Comparison of ENCODE assay signal across 24 mouse cellular contexts in genomic region chr4:89382434-89382976, GRCm38 (mm10).
DNase-seq lines count a peak whose midpoint lies in the region; ATAC-seq lines count a peak whose summit lies in the region.
"Had no signal": no experiment of that assay in that cellular context is flagged by ENCODE, and none has a peak within 500 bp of the region (broad histone marks: within the 10 kb centered on the region; RNA-seq: fewer than 3 reads in every experiment).

No protein-coding gene starts in this region.

- H3K4me1 ChIP-seq in embryonic facial prominence, embryonic 14.5 days (ENCODE audit: control insufficient read depth, insufficient read depth, low read length), result no peaks in the 10 kb centered on the region
- no peaks in the 10 kb centered on the region for H3K4me1 ChIP-seq in embryonic facial prominence, embryonic 10.5 days
- no peaks in the 10 kb centered on the region for H3K4me1 ChIP-seq in intestine, embryonic 16.5 days (ENCODE audit: control insufficient read depth, insufficient read depth, low read length)
- H3K4me1 ChIP-seq: embryonic facial prominence, embryonic 15.5 days; hindbrain, embryonic 12.5 days; hindbrain, embryonic 15.5 days had no signal

- no peak overlapping the region for H3K4me3 ChIP-seq in embryonic facial prominence, embryonic 14.5 days (ENCODE audit: low read depth, low read length)
- no peak overlapping the region for H3K4me3 ChIP-seq in embryonic facial prominence, embryonic 10.5 days
- no peak overlapping the region for H3K4me3 ChIP-seq in intestine, embryonic 16.5 days (ENCODE audit: low read length)
- H3K4me3 ChIP-seq: embryonic facial prominence, embryonic 15.5 days; gastrocnemius, adult 2 months; heart, adult 2 months; hindbrain, embryonic 12.5 days; hindbrain, embryonic 15.5 days had no signal

- WGBS in embryonic facial prominence, embryonic 14.5 days, result 79% methylated on average over 4 of the region's 4 CpGs
- WGBS in embryonic facial prominence, embryonic 10.5 days, result 86% methylated on average over 4 of the region's 4 CpGs
- 58% methylated on average over 4 of the region's 4 CpGs for WGBS in intestine, embryonic 16.5 days

- no peaks in the 10 kb centered on the region for H3K9me3 ChIP-seq in embryonic facial prominence, embryonic 14.5 days (ENCODE audit: control insufficient read depth, low read length)
- no peaks in the 10 kb centered on the region for H3K9me3 ChIP-seq in embryonic facial prominence, embryonic 10.5 days
- H3K9me3 ChIP-seq in intestine, embryonic 16.5 days (ENCODE audit: control insufficient read depth, low read length), result no peaks in the 10 kb centered on the region
- H3K9me3 ChIP-seq: embryonic facial prominence, embryonic 15.5 days; hindbrain, embryonic 12.5 days; hindbrain, embryonic 15.5 days had no signal

- no peaks in the 10 kb centered on the region for H3K27me3 ChIP-seq in embryonic facial prominence, embryonic 14.5 days (replicated peaks; ENCODE audit: control insufficient read depth, insufficient read depth, low read length)
- H3K27me3 ChIP-seq in embryonic facial prominence, embryonic 10.5 days (replicated peaks; ENCODE audit: low read depth, poor library complexity, severe bottlenecking), result no peaks in the 10 kb centered on the region
- no peaks in the 10 kb centered on the region for H3K27me3 ChIP-seq in intestine, embryonic 16.5 days (replicated peaks; ENCODE audit: control insufficient read depth, insufficient read depth, low read length)
- H3K27me3 ChIP-seq: embryonic facial prominence, embryonic 15.5 days; hindbrain, embryonic 12.5 days; hindbrain, embryonic 15.5 days had no signal

- DNase-seq in embryonic facial prominence, embryonic 14.5 days (ENCODE audit: low spot score), result peak; percentile 20
- DNase-seq in embryonic facial prominence, embryonic 10.5 days (ENCODE audit: low spot score), result no peak
- peak; percentile 15 for DNase-seq in R1 (ENCODE audit: low read depth, low spot score)
- DNase-seq in cerebellum, postnatal 4 days (ENCODE audit: low spot score in 2 of 2), result no peak
- DNase-seq: adrenal gland, adult 8-10 months; adrenal gland, postnatal 25 days; cerebellum, adult 18-20 months; cerebellum, adult 9-11 months; cerebellum, postnatal 25 days; embryo, embryonic 11 days; forebrain, postnatal 0 days; gastrocnemius, adult 2 months; gastrocnemius, postnatal 25 days; heart, adult 2 months; kidney, adult 2 months had no signal

- no peak for ATAC-seq in embryonic facial prominence, embryonic 14.5 days (ENCODE audit: low read depth)
- peak; percentile 65 for ATAC-seq in intestine, embryonic 16.5 days
- no peak for ATAC-seq in megakaryocyte-erythroid progenitor cell, adult 5-6 weeks (replicated peaks; ENCODE audit: low FRiP score, low TSS enrichment, poor library complexity, severe bottlenecking)
- ATAC-seq: activated CD4-positive, CD25-positive, alpha-beta regulatory T cell, adult 4 months; forebrain, embryonic 14.5 days; forebrain, postnatal 0 days had no signal

- H3K9ac ChIP-seq in embryonic facial prominence, embryonic 14.5 days (ENCODE audit: low read depth, low read length), result no peak overlapping the region
- no peak overlapping the region for H3K9ac ChIP-seq in intestine, embryonic 16.5 days (ENCODE audit: low read depth, low read length)
- H3K9ac ChIP-seq: embryonic facial prominence, embryonic 15.5 days; forebrain, postnatal 0 days; hindbrain, embryonic 12.5 days; hindbrain, embryonic 15.5 days had no signal

- no peak overlapping the region for H3K27ac ChIP-seq in embryonic facial prominence, embryonic 14.5 days (replicated peaks; ENCODE audit: low read depth, low read length)
- H3K27ac ChIP-seq in embryonic facial prominence, embryonic 10.5 days (replicated peaks), result no peak overlapping the region
- H3K27ac ChIP-seq in intestine, embryonic 16.5 days (ENCODE audit: low read length), result no peak overlapping the region
- H3K27ac ChIP-seq: embryonic facial prominence, embryonic 15.5 days; gastrocnemius, adult 2 months; heart, adult 2 months; hindbrain, embryonic 12.5 days; hindbrain, embryonic 15.5 days had no signal

- no peak overlapping the region for H3K4me2 ChIP-seq in embryonic facial prominence, embryonic 14.5 days (ENCODE audit: low read depth, low read length)
- no peak overlapping the region for H3K4me2 ChIP-seq in intestine, embryonic 16.5 days (ENCODE audit: low read depth, low read length)
- H3K4me2 ChIP-seq: embryonic facial prominence, embryonic 15.5 days; heart, embryonic 11.5 days; hindbrain, embryonic 12.5 days; hindbrain, embryonic 15.5 days had no signal

- H3K36me3 ChIP-seq in embryonic facial prominence, embryonic 14.5 days (ENCODE audit: control insufficient read depth, insufficient read depth, low read length), result no peaks in the 10 kb centered on the region
- H3K36me3 ChIP-seq in embryonic facial prominence, embryonic 10.5 days (replicated peaks), result no peaks in the 10 kb centered on the region
- H3K36me3 ChIP-seq in intestine, embryonic 16.5 days (ENCODE audit: control insufficient read depth, insufficient read depth, low read length), result no peaks in the 10 kb centered on the region
- H3K36me3 ChIP-seq: embryonic facial prominence, embryonic 15.5 days; G1E; hindbrain, embryonic 12.5 days; hindbrain, embryonic 15.5 days had no signal

Comparison
In these comparisons a context has a peak if more than half of its experiments do, and no peak if none do; other contexts are left out.
1. DNase-seq: peak in embryonic facial prominence, embryonic 14.5 days (single experiment) and R1 (single experiment); none in embryonic facial prominence, embryonic 10.5 days (single experiment) and cerebellum, postnatal 4 days (0 of 2).